Mouse (Mus musculus): ENCODE results near the gene Elmod1. TPM values are rescaled to one million over a fixed set of nuclear protein-coding genes. Genes with fewer than 3 reads are reported as not detected.

The Elmod1 gene
- total RNA-seq, 4 experiments from 2014 or later, result 196 to 227 (median 211) TPM

- peak in 1 of 2 experiments; percentile 66 for DNase-seq (ENCODE audit: low spot score in 2 of 2)
Measured at GRCm38 (mm10) chr9:53910331-53910730, 64.8 kb downstream of the Elmod1 start.

- no peak for DNase-seq (ENCODE audit: low spot score in 2 of 2)
Measured at GRCm38 (mm10) chr9:53906798-53907197, 68.3 kb downstream of the Elmod1 start.

- DNase-seq (ENCODE audit: low spot score in 2 of 2), result no peak
Measured at GRCm38 (mm10) chr9:53905418-53905817, 69.7 kb downstream of the Elmod1 start.

GRCm38 (mm10) chr9:53903215-53903842, 71.8 kb downstream of the Elmod1 start:
- DNase-seq (ENCODE audit: low spot score in 2 of 2), result no peak

GRCm38 (mm10) chr9:53899836-53900235, 75.3 kb downstream of the Elmod1 start:
- DNase-seq (ENCODE audit: low spot score in 2 of 2), result peak in 1 of 2 experiments; percentile 42

- DNase-seq (ENCODE audit: low spot score in 2 of 2), result no peak
Measured at GRCm38 (mm10) chr9:53895827-53896226, 79.3 kb downstream of the Elmod1 start.

- DNase-seq (ENCODE audit: low spot score in 2 of 2), result no peak
Measured at GRCm38 (mm10) chr9:53890075-53890474, 85.0 kb downstream of the Elmod1 start.

GRCm38 (mm10) chr9:53883588-53884280, 91.4 kb downstream of the Elmod1 start:
- no peak for DNase-seq (ENCODE audit: low spot score in 2 of 2)

GRCm38 (mm10) chr9:53877423-53877822, 97.7 kb downstream of the Elmod1 start:
- DNase-seq (ENCODE audit: low spot score in 2 of 2), result no peak

GRCm38 (mm10) chr9:53873239-53873638, 101.9 kb downstream of the Elmod1 start:
- no peak for DNase-seq (ENCODE audit: low spot score in 2 of 2)

Other genes starting within 250 kb of the Elmod1 start
- 1 to 10 TPM; 3.0 to 4.1 (median 3.2) TPM for gene Slc35f2, start 203.8 kb downstream of the Elmod1 start, total RNA-seq (2022)
- under 1 TPM in 3 of 4 experiments, not detected in 1; 0.30 to 0.55 (median 0.37) TPM for gene Sln, start 125.1 kb downstream of the Elmod1 start, total RNA-seq (2022)
- gene Tnfaip8l3, start 93.1 kb upstream of the Elmod1 start, total RNA-seq (2022), result 1 to 10 TPM; 8.0 to 10.0 (median 8.2) TPM

Data from left cerebral cortex, adult 8-10 months (tissue).